Mouse (Mus musculus) midbrain, embryonic 11.5 days (tissue): ENCODE data around the gene Stag3. TPM values are rescaled to one million over a fixed set of nuclear protein-coding genes. Genes with fewer than 3 reads are reported as not detected.

Source experiments
- ATAC-seq: fragments of 200-750 bp; cut with Nextera tagmentation; 2 replicates; pipeline ENCODE4 v1.8.0; 2017; ENCODE audit warnings: moderate TSS enrichment, moderate library complexity; ENCODE audit not compliant: low FRiP score
- DNase-seq: peaks from one replicate; pipeline ENCODE4 v3.0.0; 2015; ENCODE audit warnings: low spot score; ENCODE audit errors: missing footprints
- H3K27ac ChIP-seq: fragments of 300-500 bp; sonication (generic); 2 replicates; pipeline ENCODE4 v1.5.1; 2014; ENCODE audit warnings: low read depth, low read length
- H3K27me3 ChIP-seq: fragments of 300-500 bp; sonication (generic); 2 replicates; pipeline ENCODE4 v1.6.1; 2014; ENCODE audit warnings: mild to moderate bottlenecking, low read length, moderate library complexity, mixed read lengths; ENCODE audit not compliant: control insufficient read depth, insufficient read depth
- H3K36me3 ChIP-seq: fragments of 300-500 bp; sonication (generic); 2 replicates; pipeline ENCODE4 v1.6.1; 2014; ENCODE audit warnings: mild to moderate bottlenecking, low read length, moderate library complexity, mixed read lengths; ENCODE audit not compliant: control insufficient read depth, insufficient read depth
- H3K4me1 ChIP-seq: fragments of 300-500 bp; sonication (generic); 2 replicates; pipeline ENCODE4 v1.6.1; 2014; ENCODE audit warnings: low read length; ENCODE audit not compliant: control insufficient read depth, insufficient read depth
- H3K4me2 ChIP-seq: fragments of 300-500 bp; sonication (generic); 2 replicates; pipeline ENCODE4 v1.6.1; 2014; ENCODE audit warnings: mild to moderate bottlenecking, moderate library complexity
- H3K4me3 ChIP-seq: fragments of 300-500 bp; sonication (generic); 2 replicates; pipeline ENCODE4 v1.5.1; 2014; ENCODE audit warnings: low read depth, low read length
- H3K9ac ChIP-seq: fragments of 300-500 bp; sonication (generic); 2 replicates; pipeline ENCODE4 v1.6.1; 2014; ENCODE audit warnings: low read length
- H3K9me3 ChIP-seq: fragments of 300-500 bp; sonication (generic); 2 replicates; pipeline ENCODE4 v1.6.1; 2016; ENCODE audit warnings: low read length; ENCODE audit not compliant: control insufficient read depth
- WGBS: fragments of 180-500 bp; shearing (Covaris S2); extraction: QIAGEN DNeasy Blood & Tissue Kit; methylation state at CpG from one replicate; pipeline ENCODE4 v1.1.7; 2014; 5-methylcytosine and 5-hydroxymethylcytosine counted together
- polyA plus RNA-seq: library from polyadenylated mRNA; unstranded; fragments of >200 nt; fragmentation: Nextera tagmentation; extraction: Ambion mirVana; gene quantifications from 2 replicates; pipeline ENCODE4 v1.2.1, GENCODE M21; 2014

The Stag3 gene
- polyA plus RNA-seq, 1 experiment from 2014 or later: 4.1 TPM

DNA sequence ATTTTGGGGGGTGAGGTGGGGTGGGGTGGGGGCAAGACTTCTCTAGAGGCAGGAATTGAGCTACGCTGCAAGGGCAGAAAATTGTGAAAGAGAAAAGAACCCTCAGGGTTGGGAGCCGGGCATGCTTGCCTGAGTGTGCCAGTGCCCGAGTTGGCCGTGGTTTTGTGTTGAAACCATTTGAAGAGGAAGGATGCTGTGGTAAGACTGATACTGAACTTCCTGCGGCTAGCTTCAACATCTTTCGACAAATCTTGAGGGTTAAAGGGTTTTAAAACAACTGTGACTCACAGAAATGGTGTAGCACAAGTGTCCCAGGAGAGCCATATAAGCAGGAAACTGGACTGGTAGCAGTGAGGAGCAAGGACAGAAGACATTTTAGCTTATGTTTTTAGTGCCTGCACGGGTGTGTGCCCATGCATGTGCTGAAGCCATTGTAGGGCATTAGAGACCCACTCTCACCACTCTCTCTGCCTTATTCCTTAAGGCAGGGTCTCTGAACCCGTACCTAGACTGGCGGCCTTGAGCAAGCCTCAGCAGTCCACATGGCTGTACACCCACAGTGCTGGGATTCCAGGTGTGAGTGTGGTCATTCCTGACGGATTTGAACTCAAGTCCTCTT is 23.0 kb upstream of the Stag3 start:
- peaks cover 25% of the 10 kb centered on the region for H3K36me3 ChIP-seq
- WGBS: 90% methylated on average over 10 of the region's 10 CpGs
- H3K9me3 ChIP-seq: no peaks in the 10 kb centered on the region
- H3K4me3 ChIP-seq: no peak overlapping the region
- DNase-seq: no peak
- no peak overlapping the region for H3K27ac ChIP-seq
- no peak overlapping the region for H3K4me2 ChIP-seq
- H3K4me1 ChIP-seq: peaks cover 9% of the 10 kb centered on the region
- ATAC-seq: no peak
- no peaks in the 10 kb centered on the region for H3K27me3 ChIP-seq
- H3K9ac ChIP-seq: no peak overlapping the region

DNA sequence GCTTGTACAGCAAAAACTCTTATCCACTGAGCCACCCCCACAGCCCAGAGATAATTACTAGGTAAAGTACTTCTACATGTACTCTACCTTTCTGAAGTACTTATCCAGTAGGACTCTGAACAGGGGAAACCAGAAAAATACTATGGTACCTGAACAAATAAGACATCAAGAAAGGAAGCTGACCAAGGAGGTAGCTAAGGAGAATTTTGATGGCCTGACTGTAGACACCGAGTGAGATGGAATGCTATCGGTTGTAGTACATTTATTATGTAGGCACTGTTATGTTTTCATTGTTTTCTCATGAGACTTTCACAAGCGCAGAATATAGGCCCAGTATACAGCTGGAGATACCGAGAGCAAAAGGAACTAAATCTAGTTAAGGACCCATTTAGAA is 22.5 kb upstream of the Stag3 start:
- Histone ChIP-seq H3K9ac (no peak overlapping the region), H3K27me3 (no peaks in the 10 kb centered on the region), H3K4me3 (no peak overlapping the region), H3K4me1 (peaks cover 11% of the 10 kb centered on the region), H3K4me2 (no peak overlapping the region), H3K9me3 (no peaks in the 10 kb centered on the region), H3K36me3 (peaks cover 25% of the 10 kb centered on the region), H3K27ac (no peak overlapping the region)
- no peak for ATAC-seq
- WGBS: 97% methylated on average over 4 of the region's 4 CpGs
- DNase-seq: no peak

DNA sequence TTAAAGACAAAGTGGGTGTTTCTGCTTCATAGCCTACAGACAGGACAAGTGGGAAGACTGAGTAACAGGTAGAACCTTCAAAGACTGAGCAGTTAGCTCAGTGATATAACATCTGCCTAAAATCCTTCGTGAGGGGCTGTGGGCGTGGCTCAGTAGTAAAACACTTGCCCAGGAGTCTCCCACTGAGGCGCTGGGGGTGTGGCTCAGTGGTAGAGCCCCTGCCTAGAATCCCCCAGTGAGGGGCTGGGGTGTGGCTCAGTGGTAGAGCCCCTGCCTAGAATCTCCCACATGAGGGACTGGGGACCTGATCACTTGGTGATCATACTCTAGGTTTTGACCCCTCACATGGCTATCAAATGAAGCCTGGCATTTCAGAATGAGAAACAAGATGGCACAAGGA is 22.0 kb upstream of the Stag3 start:
- Histone ChIP-seq H3K4me2 (no peak overlapping the region), H3K4me3 (no peak overlapping the region), H3K4me1 (peaks cover 16% of the 10 kb centered on the region), H3K36me3 (peaks cover 25% of the 10 kb centered on the region), H3K27ac (no peak overlapping the region), H3K9me3 (no peaks in the 10 kb centered on the region), H3K27me3 (no peaks in the 10 kb centered on the region), H3K9ac (no peak overlapping the region)
- DNase-seq (no peak), ATAC-seq (no peak)
- WGBS: 81% methylated on average over 3 of the region's 3 CpGs

- Histone ChIP-seq H3K4me2 (no peak overlapping the region), H3K9me3 (no peaks in the 10 kb centered on the region), H3K27me3 (no peaks in the 10 kb centered on the region), H3K4me1 (peaks cover 19% of the 10 kb centered on the region), H3K9ac (no peak overlapping the region), H3K4me3 (no peak overlapping the region), H3K27ac (no peak overlapping the region), H3K36me3 (peaks cover 25% of the 10 kb centered on the region)
- WGBS: 97% methylated on average over 6 of the region's 6 CpGs
- no peak for ATAC-seq
- no peak for DNase-seq
Measured at GRCm38 (mm10) chr5:138258542-138258941, 21.5 kb upstream of the Stag3 start.

DNA sequence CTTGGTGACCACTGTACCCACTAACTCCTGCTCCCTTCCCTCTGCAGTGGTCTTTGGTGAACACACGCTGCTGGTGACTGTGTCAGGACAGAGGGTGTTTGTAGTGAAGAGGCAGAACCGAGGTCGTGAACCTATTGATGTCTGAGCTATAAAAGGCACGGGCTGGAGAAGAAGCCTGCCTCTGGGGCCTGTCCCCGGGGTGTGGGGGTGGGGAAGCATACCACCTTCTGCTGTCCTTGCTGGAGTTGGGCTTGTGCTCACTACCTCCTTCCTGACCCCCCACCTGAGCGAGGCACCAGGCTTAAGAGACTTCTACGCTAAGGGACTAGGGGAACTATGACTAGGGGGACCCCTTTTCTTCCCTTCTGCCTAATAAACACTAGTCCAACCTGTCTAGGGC is 21.0 kb upstream of the Stag3 start:
- Histone ChIP-seq H3K4me1 (peaks cover 19% of the 10 kb centered on the region), H3K36me3 (peaks cover 25% of the 10 kb centered on the region), H3K4me3 (no peak overlapping the region), H3K9me3 (no peaks in the 10 kb centered on the region), H3K9ac (no peak overlapping the region), H3K27ac (no peak overlapping the region), H3K27me3 (no peaks in the 10 kb centered on the region), H3K4me2 (no peak overlapping the region)
- 89% methylated on average over 7 of the region's 7 CpGs for WGBS
- DNase-seq (no peak), ATAC-seq (no peak)

GRCm38 (mm10) chr5:138260051-138260450 is 20.0 kb upstream of the Stag3 start:
- Histone ChIP-seq H3K9me3 (no peaks in the 10 kb centered on the region), H3K4me3 (no peak overlapping the region), H3K4me2 (no peak overlapping the region), H3K27ac (no peak overlapping the region), H3K27me3 (no peaks in the 10 kb centered on the region), H3K9ac (no peak overlapping the region), H3K36me3 (peaks cover 25% of the 10 kb centered on the region), H3K4me1 (peaks cover 23% of the 10 kb centered on the region)
- DNase-seq (no peak), ATAC-seq (no peak)
- WGBS: 90% methylated on average over 10 of the region's 10 CpGs

GRCm38 (mm10) chr5:138260834-138261233 is 19.2 kb upstream of the Stag3 start:
- H3K4me1 ChIP-seq: peaks cover 21% of the 10 kb centered on the region
- H3K9me3 ChIP-seq: no peaks in the 10 kb centered on the region
- ATAC-seq (no peak), DNase-seq (no peak)
- no peak overlapping the region for H3K4me3 ChIP-seq
- H3K27ac ChIP-seq: no peak overlapping the region
- H3K9ac ChIP-seq: no peak overlapping the region
- H3K36me3 ChIP-seq: peaks cover 25% of the 10 kb centered on the region
- H3K4me2 ChIP-seq: no peak overlapping the region
- no peaks in the 10 kb centered on the region for H3K27me3 ChIP-seq
- WGBS: 92% methylated on average over 11 of the region's 11 CpGs

DNA sequence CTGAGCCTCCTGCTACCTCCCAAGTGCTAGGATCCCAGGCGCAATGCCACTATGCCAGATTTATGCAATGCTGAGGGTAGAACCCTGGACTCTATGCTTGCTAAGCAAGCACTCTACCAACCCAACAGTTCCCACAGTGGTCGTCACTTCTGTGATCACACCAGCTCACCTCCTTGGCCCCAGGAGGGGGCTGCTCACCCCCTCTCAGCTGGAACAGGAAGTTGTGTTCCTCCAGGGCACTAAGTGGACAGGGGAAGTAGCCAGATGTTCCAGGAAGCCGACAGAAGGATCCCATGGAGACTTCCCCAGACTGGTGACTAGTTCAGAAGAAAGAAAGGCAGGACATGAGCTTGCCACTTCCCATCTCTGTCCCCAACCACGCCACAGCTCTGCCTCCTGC is 18.0 kb upstream of the Stag3 start:
- Histone ChIP-seq H3K9ac (no peak overlapping the region), H3K4me1 (peaks cover 16% of the 10 kb centered on the region), H3K36me3 (peaks cover 28% of the 10 kb centered on the region), H3K27me3 (no peaks in the 10 kb centered on the region), H3K27ac (no peak overlapping the region), H3K4me3 (no peak overlapping the region), H3K9me3 (no peaks in the 10 kb centered on the region), H3K4me2 (no peak overlapping the region)
- 79% methylated on average over 4 of the region's 4 CpGs for WGBS
- DNase-seq (no peak), ATAC-seq (no peak)

GRCm38 (mm10) chr5:138262582-138263240 is 17.3 kb upstream of the Stag3 start:
- Histone ChIP-seq H3K4me3 (peak overlapping the region; percentile 66), H3K9me3 (no peaks in the 10 kb centered on the region), H3K9ac (peak overlapping the region; percentile 81), H3K4me2 (peak overlapping the region; percentile 93), H3K27ac (no peak overlapping the region), H3K27me3 (no peaks in the 10 kb centered on the region), H3K36me3 (peaks cover 28% of the 10 kb centered on the region), H3K4me1 (peaks cover 16% of the 10 kb centered on the region)
- no peak for DNase-seq
- no peak for ATAC-seq
- WGBS: 71% methylated on average over 18 of the region's 18 CpGs
